Mouse (Mus musculus): Measurements from ENCODE around the gene 1110032A03Rik. TPM values are rescaled to one million over a fixed set of nuclear protein-coding genes. Genes with fewer than 3 reads are reported as not detected.

1110032A03Rik gene
- total RNA-seq, 4 experiments from 2014 or later = 12.0 to 15.6 (median 13.6) TPM

DNA sequence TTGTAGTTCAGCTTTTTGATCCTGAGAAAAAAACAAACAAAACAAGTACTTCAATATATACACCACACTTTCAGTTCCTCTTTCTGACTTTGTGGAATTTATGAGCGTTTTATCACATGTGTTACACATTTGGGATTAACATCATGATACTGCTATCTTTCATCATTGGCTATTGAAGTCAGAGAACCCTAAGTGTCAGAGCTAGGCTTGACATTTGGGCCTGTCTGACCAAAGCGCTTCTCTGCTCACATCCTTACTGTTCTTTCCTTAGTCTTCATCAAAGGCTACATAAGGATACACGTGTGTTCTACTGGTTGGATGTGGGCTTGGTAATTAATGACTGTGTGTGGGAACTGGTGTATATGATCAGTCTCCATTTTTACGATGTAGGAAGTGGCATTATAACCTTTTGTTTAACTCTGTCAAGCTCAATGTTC lies 1.3 kb downstream of the 1110032A03Rik start:
- no peak for DNase-seq (ENCODE audit: low spot score)

DNA sequence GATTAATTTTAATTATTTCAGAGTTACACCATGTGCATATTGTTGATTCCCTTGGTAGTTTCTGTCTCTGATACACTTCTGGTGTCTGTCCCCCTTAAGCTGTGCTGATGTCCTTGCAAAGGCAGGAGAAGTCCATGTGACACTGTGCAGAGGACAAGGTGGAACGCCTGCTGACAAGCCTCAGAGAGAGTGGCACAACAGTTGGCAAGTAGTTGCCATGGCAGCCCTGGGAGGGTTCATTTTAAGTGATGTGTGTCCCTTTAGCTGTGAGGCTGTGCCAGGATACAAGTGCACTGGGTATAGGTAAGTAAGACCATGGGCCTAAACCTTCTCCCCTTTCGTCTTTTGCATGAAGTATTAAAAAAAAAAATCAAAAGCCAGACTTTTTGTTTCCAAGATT lies 5.3 kb downstream of the 1110032A03Rik start:
- no peak for DNase-seq (ENCODE audit: low spot score)

DNA sequence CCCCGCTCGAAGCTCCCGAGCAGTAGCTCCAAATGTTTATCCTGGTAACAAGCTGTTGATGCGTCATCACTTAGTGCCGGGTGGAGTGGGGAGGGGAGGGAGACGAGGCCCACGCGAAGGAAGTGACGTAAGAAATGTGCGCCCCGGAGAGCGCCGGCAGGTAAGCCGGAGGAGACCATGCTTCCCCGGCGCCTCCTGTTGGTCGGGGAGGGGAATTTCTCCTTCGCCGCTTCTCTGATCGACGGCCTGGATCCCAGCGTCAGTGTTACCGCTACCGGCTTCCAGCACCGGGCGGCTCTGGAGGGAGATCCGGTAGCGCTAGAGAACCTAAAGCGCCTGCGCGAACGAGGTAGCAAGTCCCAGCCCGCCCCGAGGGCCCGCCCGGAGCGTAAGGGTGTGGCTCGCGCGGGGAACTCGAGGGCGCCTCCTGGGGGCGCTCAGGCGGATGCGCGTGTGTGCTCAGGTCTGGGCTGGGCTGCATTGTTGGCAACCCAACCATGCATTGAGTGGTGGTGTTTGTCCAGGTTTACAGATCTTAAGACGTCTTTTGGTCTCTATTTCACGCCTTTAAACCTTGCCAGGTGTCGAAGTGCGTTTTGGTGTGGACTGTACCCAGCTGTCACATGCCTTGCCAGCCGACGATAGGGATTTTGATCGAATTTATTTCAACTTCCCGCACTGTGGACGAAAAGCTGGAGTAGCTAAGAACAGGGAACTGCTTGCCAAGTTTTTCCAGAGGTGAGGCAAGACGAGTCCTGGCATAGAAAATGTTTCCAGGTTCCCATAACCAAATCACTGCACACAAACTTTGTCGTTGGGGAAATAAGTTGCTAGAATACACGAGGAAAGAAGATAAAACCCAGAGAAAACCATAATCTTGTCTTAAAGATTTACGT lies 7.0 kb downstream of the 1110032A03Rik start, which contains the start of gene Fdxacb1:
Gene Fdxacb1, plus strand, starts transcription at position 130 of the 896 bp plus-strand sequence.
- DNase-seq (ENCODE audit: low spot score) = peak; percentile 98

DNA sequence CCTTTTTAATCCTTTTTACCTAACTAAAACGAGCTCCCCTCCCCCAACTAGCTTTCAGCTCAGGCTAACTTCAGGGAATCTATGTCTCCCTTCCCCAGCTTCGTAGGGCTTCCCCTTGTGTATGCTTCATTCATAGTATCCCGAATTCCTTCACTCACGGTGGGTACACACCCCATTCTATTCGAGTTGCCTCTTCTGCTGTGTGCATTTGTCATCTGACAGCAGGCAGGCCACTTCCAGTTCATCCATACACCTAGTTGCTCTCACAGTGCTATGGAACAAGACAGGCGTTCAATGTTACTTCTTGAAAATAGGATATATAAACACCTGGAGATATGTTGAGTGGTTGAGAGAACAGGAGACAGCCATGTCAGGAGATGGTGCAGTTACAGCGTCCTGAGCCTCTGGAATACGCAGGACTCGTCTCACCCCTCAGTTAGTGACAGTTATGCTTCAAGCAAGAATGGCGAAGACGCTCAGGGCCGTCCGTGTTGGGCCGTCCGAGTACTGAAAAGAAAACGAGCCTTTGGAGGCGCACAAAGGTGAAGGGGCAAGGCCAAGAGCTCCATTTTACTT lies 7.7 kb downstream of the 1110032A03Rik start:
- DNase-seq (ENCODE audit: low spot score) = no peak

DNA sequence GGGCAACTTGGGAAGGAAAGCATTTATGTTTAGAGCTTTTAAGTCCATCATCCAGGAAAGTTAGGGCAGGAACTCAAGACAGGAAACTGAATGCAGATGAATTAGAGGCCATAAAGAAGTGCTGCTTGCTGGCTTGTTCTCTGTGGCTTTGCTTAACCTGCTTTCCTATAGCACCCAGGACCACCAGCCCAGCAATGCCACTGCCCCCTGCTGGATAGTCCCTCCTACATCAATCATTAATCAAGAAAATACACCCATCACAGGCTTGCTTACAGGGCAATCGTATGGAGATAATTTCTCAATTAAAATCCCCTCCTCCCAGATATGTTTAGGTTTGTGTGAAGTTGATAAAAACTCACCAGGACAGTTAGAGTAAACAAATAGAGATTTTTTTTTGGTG lies 12.0 kb downstream of the 1110032A03Rik start:
- no peak for DNase-seq (ENCODE audit: low spot score)

DNA sequence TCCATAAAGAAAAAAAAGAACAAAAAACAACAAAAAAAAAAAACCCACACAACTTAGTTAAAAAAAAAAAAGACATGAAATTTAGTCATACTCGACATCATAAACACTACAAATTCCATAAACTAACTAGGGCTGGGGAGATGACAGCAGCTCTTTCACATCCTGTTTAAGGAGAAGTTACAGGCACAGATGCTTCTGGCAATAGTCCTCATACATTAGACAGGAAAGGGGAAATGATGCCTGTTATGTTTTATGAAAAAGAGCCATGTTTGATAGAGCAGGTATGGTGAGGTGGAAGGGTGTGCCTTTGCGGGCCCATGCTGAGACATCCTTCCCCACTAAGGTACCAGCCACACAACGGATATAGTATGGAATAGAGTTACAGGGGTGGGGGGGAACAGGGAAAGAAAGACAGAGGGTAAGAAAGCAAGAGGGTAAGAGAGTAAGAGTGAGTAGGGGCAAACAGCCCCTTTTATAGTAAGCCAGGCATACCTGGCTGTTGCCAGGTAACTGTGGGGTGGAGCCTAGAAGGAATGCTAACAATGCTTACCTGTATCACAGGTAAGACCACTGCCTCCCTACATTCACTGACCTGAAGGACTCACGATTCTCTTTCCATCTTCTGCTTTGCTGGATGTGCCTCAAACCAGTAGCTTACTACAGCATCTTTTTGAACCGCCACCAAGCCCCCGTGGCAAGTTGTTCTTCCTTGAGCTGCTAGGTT lies 13.6 kb downstream of the 1110032A03Rik start:
- no peak for DNase-seq (ENCODE audit: low spot score)

DNA sequence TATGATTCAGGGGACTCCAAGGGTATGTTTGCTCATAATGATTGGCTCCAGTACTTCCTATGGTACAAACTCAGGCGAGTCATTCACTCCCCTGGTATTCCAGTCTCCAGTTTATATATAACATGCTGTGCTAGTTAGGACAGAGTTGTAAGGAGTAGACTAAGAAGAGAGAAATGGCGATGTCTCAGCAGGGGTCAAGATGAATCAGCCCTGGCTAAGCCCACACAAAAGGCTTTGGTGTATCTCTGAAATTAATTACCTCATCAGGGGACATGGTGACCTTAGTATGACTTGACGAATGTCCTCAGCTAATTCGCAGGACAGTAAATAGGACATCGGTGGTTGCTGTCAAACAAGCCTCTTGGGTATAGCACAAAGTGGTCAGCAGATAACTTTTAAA lies 18.6 kb downstream of the 1110032A03Rik start:
- DNase-seq (ENCODE audit: low spot score) = no peak

DNA sequence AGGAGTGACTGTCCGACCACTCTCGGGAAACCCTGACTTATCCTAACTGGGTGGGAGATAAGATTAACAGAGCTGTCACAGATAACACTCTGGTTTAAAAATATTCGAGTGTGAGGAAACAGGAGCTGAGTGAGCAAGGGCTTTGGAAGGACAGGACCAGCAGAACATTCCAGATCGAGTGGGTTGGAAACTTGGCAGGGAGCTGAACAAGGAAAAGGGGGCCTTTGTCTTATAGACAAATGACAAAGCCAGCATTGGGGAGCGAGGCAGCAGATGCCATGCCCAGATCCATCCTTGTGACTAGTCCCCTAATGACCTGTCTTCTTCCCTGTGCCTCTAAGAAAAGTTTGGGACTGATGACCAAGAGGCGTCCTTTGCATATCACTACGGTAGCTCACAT lies 21.4 kb downstream of the 1110032A03Rik start:
- DNase-seq (ENCODE audit: low spot score) = no peak

DNA sequence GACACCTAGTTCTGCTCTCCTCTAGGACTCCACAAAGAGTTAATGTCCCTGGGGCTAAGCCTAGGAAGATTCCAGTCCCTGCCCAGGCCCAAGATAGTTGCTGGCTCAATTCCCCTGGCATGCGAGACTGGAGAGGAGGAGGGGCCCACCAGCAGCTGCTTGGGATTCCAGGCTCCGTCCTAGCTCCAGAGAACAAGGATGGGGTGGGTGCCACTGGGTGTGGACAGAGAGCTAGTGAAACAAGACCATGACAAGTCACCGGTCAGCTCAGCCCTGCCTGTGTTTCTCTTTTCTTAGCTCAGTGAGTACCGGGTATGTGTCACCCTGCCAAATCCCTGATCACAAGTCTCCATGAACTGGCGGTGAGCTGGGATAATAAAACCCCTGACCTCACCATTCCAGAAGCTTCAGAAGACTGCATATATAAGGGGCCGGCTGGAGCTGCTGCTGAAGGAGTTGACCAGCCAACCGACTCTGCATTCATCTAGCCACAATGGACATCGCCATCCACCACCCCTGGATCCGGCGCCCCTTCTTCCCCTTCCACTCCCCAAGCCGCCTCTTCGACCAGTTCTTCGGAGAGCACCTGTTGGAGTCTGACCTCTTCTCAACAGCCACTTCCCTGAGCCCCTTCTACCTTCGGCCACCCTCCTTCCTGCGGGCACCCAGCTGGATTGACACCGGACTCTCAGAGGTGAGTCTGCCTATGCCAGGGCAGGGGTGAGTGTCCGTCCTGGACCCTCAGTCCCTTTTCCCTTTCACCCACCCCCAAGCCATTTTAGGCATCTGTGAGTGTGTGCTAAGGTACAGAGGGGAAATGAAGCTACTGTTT lies 22.3 kb downstream of the 1110032A03Rik start:
- peak; percentile 90 for DNase-seq (ENCODE audit: low spot score)

DNA sequence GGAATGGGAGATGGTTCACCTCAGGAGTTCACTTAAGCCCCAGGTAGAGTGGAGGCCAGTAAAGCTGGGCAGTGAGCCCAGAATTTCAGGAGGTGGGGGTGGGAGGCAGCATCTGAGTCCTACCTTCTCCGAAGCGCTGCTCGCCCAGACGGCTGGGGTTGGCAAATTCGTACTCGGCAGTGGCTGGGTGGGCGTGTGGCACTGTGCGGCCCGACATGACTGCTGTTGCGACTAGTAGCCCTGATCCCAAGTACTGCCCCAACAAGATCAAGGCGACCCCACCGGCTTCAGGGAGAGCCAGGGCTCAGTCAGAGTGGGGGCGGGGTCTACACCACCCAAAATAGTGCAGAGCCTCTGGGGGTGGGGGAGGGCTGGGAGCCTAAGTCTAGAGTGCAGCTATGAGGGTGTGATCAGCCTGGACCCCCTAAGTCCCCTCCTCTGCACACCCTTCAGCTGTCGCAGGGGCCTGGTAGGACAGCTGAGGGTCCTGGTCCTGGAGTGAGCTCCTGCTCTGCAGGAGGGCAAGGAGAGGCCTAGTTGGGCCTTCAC lies 23.2 kb downstream of the 1110032A03Rik start, which contains the start of gene Hspb2:
Gene Hspb2, minus strand, starts transcription at position 301 of the 549 bp plus-strand sequence.
- no peak for DNase-seq (ENCODE audit: low spot score)

DNA sequence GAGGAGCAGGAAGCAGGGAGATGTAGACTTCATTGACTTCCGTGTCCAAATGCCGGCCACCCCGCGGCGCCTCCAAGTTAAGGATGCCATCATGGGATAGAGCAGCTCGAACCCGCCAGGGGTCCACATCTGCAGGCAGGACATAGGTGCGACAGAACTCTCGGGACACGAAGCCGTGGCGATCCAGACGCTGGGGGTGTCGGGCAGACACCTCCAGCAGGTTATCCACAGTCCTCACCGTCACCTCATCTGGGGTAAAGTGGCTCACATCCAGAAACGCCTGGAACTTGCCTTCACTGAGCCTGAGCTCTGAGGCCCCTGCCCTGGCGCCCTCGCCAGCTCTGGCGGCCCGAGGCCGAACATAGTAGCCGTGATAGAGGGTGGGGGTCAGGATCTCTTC lies 24.0 kb downstream of the 1110032A03Rik start, which contains the start of gene Cryab:
Gene Cryab, plus strand, starts transcription at position 3 of the 400 bp plus-strand sequence.
- no peak for DNase-seq (ENCODE audit: low spot score)

DNA sequence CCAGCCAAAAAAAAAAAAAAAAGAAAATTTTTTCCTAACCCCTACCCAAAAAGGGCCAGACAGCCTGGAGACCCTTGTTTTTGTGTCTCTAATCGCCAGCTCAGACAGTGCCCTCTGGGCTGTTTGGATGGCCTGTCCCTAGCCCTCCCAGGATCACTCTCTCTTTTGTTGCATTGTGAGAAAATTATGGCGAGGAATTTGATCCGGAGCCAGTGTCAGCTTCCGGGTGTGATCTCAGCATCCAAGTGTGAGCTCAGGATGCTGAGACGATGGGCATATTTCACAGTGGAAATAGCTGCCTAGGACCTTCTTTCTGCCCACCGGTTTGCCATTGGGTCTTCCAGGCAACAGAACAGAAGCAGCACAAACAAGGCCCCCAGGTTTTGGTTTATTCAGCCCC lies 24.6 kb downstream of the 1110032A03Rik start:
- DNase-seq (ENCODE audit: low spot score) = no peak

DNA sequence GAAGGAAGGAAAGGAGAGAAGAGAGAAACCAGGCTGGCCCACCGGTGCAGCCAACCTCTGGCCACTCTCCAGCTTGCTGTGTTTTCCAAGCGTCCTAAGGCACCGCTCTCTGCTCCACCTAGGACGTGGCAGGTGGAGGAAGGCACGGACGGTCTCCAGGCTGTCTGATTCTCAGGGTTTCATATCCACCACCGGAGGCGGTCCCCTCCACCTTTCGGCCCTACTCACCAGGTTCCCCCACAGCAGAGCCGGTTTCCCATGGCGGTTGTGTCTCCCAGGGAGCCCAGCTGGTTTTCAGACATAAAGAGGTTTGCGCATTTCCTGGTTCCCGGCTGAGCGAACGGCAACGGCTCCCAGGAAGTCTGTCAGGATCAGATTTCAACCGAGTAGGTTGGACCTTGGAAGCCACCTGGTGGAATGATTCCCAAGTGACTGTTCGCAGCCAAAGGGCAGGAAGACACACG lies 29.1 kb downstream of the 1110032A03Rik start, which contains the start of gene 2310030G06Rik:
Gene 2310030G06Rik, minus strand, starts transcription at position 323 of the 464 bp plus-strand sequence.
- no peak for DNase-seq (ENCODE audit: low spot score)

DNA sequence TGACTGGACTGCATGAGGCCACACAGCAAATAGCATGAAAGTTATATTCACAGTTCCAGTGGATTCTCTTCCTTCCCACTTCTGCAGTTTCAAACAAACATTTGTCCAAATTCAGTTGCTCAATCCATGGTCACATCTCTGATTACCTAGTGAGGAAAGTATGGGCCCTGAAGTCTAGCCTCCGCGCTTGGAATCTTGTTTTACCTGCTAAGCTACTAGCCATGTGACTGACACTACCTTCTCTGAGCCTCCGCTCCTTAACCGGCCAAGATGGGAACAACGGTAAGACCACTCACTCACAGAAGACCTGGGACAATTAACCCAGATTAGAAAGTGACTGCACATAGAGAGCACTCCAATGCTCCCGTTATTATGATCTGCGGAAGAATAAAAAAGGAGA lies 29.5 kb downstream of the 1110032A03Rik start:
- DNase-seq (ENCODE audit: low spot score) = no peak

DNA sequence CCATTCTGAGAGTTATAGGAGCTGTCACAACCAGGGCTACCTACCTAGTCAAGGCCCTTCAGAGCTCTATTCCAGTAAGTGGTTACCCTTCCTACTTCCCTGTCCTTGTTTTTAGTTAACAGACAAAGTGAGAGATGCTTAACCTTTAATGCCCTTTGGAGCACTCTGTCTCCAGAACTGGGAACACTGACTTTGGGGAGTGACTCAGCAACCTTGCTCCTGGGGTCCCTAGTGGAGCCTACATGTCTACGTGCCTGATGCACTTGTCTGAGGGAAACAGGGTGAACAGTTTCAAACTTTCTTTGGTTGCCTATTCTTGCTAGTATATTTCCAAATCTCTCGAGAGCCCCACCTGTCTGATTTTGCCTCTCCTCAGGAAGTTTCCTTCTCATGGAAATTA lies 32.6 kb downstream of the 1110032A03Rik start:
- no peak for DNase-seq (ENCODE audit: low spot score)

DNA sequence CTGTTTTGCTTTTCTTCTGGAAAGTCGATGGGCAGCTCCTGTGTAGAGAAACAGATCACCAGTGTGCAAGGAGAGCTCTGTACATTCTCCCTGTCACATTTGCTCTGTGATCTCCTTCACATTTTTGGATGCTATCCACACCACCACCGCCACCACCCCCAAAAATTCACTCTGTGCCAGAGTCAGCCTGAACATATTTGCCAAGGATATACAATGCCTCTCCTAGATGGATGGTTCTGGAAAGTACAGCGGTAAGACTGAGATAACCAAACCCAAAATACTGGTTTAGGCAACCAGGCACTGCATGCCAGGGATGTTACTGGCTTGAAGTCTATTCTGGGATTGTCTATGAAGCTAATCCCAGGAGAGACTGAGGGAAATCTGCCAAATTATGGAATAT lies 33.1 kb downstream of the 1110032A03Rik start:
- DNase-seq (ENCODE audit: low spot score) = no peak

DNA sequence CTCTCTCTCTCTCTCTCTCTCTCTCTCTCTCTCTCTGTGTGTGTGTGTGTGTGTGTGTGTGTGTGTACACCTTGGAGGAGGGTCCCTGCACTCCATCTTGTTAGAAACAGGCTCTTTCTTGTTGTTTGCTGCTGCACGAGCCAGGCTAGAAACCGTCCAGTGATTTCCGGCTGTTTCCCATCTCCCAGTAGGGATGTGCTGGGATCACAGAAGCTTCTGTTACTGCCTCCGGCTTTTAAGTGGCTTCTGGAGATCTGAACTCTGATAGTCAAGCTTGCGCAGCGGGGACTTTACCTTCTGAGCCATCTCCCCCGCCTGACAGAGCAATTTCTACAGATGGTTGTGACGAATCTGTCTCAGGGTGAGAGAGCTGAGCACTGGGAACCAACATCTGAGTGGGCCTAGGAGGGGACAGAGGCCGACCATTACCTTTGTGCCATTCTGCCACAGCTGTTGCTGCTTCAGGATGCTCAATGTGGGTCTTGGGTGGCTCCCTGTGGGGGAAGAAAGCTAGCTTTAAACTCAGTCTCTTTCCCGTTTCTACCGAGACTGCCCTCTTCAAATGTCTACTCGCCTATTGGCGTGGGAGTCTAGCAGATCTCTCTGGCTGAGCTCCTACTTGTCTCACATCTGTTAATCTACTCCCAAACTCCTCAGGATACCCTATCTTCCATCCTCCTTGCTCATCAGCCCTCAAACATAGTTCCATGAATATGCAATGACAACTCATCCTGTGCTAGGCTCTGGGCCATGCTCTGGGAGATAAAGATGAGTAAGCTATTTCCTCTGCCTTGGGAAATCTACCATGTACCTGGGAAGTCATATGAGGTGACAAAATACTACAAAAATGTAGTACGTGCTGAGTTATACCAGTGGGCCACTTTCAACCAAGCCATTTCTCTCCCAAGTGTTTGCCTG lies 34.2 kb downstream of the 1110032A03Rik start:
- no peak for DNase-seq (ENCODE audit: low spot score)

DNA sequence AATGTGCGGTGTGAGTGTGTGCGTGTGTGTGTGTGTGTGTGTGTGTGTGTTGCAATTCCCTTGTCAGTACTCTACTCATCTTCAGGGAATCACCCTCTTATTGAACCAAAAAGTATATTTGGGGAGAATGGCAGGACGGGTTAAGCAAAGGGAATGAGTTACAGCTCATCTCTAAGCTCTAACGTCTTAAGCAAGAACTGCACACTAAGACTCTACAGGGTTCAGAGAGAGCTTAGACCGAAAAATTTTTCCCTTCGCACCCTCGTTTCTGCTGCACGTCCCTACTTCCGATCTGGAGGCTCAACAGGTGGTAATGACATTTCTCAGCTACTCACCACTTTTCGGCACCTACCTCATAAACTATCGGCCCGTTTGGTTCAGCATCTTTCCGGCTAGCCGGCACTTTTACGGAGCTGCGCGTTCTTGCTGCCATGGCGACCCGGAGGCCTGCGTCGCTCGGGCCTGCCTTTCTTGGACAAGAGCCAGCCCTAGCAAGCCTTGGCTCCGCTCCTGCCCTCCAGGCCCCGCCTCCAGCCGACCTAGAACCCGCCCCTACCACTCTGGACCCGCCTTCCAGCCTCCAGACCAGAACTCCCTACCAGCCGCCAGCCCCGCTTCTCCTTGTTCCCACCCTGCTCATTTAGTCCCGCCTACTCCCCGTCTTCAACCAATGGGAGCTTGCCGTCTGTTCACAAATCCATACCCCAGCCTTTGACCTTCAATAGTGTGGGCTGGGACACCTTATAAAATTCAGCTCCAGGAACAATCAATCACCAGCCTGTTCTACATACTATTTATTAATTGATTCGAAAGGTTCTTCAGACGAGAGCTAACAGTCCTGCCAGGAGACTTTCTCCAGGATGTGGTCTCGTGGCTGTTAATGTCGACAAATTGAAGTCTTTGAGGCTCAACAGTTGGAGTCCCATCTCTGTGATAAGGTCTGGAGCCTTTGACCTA lies 36.1 kb downstream of the 1110032A03Rik start, which contains the start of gene Dixdc1:
Gene Dixdc1, minus strand, starts transcription at position 604 of the 957 bp plus-strand sequence.
- DNase-seq (ENCODE audit: low spot score) = peak; percentile 94
